Mouse (Mus musculus) frontal cortex, postnatal 10 days (tissue): ENCODE data around the gene Fkbp9.
"Not testable (repeated sequence)": the region's sequence is repeated elsewhere in the genome, so short reads cannot be mapped to it uniquely, and the experiment has no call there.

Experiments used
- DNase-seq, 2 experiments: peaks; one replicate each; pipeline ENCODE4 v3.0.0; 2022; ENCODE audit warnings: low spot score in 2 of 2, mixed read lengths in 1 of 2

The Fkbp9 gene

GRCm38 (mm10) chr6:56837621-56838020, 5.8 kb downstream of the Fkbp9 start:
- no peak for DNase-seq

DNA sequence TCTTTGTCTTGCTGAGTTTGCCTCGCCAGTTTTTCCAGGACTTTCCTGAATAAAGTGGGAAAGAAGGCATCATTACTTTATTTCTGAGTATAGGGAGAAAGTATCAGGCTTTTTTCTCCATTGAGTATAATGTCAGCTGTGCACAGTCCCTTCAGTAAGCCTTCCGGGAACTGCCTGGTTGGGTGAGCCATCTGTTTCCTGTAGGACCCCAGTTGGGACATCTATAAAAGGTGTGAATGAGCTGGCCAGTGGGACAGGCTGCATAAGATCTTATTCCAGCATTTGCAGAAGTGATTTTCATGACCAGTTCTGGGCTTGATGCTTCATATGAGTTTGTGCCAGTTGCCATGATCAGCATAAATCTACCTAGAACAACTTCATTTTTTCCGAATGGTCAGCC, 11.4 kb downstream of the Fkbp9 start:
- no peak for DNase-seq

DNA sequence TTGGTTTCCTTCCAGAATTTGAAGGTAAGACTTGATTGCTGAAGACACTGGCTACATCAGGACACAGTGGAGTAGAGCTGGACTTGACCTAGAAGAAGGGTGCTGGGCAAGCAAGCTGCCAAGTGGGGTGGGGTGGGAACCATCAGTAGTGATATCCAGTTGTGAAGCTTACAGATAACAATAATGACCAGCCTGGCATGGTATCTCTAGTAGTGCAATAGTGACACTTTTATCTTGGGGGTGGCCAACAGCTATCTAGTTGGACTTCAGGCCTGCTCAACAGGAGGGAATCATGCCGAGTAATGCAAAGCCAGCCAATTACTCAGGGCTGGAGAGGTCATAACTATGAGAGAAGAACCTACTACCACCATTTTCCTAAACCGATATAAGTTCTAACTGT, 12.5 kb downstream of the Fkbp9 start:
- DNase-seq, result no peak

DNA sequence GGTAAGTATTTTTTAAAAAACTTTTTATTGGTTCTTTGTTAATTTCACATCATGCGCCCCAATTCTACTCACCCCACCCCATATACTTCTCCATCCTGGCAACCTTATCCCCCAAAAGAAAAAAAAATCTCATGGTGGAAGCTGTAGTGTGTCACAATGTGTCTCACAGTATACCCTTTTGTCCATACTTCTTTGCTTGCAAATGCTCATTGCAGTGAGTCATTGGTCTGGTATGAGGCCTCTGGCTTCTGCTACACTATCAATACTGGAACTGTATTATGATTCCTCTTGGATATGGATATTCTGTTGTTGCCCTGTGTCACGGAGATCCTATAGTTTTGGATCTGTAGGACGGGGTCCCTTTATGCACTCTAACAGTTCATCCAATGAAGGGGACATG, 17.1 kb downstream of the Fkbp9 start:
- DNase-seq, result no peak

GRCm38 (mm10) chr6:56850315-56850714, 18.5 kb downstream of the Fkbp9 start:
- DNase-seq, result no peak

- DNase-seq, result no peak
Observed at GRCm38 (mm10) chr6:56854803-56855202, 22.9 kb downstream of the Fkbp9 start.

- DNase-seq, result no peak
Observed at GRCm38 (mm10) chr6:56856748-56857147, 24.9 kb downstream of the Fkbp9 start.

GRCm38 (mm10) chr6:56860205-56860848, 28.5 kb downstream of the Fkbp9 start:
- DNase-seq, result no peak

- not testable (repeated sequence) for DNase-seq
Observed at GRCm38 (mm10) chr6:56866899-56867298, 35.0 kb downstream of the Fkbp9 start.

DNA sequence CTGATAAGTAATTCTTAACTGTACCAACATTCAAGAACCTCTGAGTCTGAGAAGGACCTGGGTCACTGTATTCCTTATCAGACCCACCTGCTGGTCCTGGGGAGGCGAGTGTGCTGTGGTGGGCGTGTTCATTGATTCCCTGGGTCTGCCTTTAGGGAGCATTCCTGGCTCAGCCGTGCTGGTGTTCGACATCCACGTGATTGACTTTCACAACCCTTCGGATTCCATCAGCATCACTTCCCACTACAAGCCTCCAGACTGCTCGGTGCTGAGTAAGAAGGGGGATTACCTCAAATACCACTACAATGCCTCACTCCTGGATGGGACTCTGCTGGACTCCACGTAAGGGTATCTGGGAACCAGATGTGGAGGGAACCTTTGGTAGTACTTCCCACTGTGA, 36.7 kb downstream of the Fkbp9 start:
- no peak for DNase-seq

DNA sequence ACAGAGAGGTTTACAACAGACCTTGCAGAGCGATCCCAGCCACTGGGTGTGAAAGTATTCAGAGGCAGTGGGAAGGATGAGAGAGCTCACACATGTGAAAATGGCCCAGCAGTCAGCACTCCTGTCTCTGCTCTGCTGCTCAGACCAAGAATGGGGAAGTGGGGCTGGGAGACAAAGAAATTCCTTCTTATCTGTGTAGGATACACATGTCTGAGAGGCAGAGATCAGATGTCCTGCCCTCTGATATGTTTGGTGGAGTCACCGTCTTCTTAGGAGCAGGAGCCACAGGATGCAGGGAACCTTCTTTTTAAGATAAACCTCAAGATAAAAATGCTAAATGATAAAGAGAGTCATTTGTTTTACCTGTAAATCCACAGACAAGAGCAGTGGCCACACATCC, 38.2 kb downstream of the Fkbp9 start:
- no peak for DNase-seq

DNA sequence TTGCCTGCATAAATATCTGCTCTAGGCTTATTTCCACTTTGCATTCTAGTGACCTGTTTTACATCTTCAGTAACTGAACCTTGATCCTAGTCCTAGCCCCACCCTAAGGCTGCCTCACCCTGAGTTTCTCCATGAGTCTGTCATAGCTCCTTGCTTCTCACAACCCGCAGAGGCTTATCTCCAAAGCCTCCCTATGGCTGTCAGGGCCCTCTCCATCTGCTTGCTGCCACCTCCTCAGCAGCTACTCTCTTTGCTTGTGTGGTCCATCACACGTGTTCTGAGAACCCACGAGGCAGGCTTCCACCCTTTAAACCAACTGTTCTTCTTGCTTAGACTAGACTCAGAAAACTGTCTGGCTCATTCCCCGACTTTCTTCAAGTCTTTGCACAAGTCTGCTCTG, 45.0 kb downstream of the Fkbp9 start:
- DNase-seq, result no peak

DNA sequence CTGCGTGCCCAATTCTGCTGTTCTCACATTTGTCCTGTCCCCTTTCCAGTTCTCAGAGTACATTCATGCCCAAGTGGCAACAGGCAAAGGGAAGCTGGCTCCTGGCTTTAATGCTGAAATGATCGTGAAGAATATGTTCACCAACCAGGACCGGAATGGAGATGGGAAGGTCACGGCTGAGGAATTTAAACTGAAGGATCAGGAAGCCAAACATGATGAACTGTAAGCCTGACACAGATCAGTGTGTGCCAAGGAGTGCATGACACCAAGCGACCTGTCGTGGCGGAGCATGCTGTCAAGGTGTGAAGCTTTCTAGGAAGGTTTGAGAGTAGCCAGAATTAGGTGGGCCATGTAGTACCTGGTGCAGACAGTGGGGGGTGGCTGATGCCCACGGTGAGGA, 46.1 kb downstream of the Fkbp9 start:
- DNase-seq, result no peak

GRCm38 (mm10) chr6:56879352-56879955, 47.6 kb downstream of the Fkbp9 start:
- DNase-seq, result no peak

GRCm38 (mm10) chr6:56888561-56888960, 56.7 kb downstream of the Fkbp9 start:
- DNase-seq, result no peak

DNA sequence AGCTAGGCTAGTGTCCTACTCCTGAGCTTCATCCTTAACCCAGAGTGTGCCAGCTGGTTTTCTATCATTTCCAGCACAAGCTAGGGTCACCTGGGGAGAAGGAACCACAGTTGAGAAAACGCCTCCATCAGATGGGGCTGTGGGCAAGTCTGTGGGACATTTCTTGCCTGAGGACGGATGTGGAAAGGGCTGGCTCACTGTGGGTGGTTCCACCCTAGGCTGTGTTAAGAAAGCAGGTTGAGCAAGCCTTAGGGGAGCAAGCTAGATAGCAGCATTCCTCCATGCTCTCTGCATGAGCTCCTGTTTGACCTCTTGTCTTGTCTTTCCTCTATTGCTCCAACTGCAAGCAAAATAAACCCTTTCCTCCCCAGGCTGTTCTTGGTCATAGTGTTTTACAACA, 58.9 kb downstream of the Fkbp9 start:
- DNase-seq, result no peak

DNA sequence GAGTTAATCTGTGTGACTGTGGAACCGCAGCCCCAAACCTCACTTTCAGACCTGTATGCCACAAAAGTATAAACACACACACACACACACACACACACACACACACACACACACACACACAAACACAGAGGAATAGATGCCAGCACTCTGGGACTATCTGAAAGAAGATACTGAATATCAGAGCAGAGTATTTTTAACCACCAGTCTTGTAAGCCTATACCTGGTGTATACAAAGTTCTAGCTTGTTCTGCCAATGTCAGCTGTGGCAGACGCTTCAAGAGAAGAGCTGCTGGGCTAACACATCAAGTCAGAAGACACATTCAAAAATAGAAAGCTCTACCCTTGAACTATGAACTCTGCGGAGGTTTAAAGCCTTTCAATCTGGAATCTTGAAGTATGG, 67.7 kb downstream of the Fkbp9 start:
- DNase-seq, result no peak

DNA sequence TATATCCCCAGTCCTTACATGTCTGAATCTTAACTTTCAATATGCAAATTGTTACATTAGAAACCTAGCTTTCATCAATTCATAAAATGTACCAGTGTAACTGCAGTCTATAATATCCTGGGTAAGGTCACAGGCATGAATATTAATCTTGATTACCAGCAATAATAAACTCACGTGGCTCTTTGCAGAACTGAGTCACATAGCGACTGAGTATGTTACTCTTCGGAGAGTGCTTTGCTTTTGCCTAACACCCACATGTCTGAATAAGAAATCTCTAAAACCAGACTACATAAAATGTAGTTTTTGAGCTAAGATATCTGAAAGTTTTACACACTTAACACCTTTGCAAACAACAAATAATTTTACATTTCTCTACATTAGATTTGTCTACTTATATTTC, 69.5 kb downstream of the Fkbp9 start:
- DNase-seq, result no peak

DNA sequence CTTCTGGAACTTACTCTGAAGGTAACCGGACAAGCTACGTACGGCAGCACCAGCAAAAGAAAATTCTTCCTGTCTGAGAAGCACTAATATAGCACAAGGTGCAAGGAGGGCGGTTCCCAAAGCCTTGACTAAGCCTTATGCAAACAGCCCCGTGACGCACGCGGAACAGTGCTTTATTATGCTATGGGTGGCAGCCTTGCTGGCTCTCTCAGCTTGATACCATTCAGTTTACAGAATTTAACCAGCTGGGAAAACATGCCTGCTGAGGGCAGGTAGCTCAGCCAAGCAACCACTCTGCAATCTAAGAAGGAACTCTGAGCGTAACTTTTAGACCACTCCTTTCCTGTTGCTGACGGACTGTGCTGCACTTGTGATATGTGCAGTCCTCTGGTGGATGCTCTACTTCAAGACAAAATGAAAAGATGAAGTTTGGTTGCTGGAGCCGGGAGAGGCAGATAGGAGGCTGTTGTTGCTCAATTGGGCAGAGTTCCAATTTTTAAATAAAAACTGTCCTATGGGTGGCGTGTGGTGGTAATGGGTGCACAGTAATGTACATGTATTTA, 70.0 kb downstream of the Fkbp9 start:
- DNase-seq, result no peak

GRCm38 (mm10) chr6:56902606-56903520, 71.0 kb downstream of the Fkbp9 start:
- no peak for DNase-seq

DNA sequence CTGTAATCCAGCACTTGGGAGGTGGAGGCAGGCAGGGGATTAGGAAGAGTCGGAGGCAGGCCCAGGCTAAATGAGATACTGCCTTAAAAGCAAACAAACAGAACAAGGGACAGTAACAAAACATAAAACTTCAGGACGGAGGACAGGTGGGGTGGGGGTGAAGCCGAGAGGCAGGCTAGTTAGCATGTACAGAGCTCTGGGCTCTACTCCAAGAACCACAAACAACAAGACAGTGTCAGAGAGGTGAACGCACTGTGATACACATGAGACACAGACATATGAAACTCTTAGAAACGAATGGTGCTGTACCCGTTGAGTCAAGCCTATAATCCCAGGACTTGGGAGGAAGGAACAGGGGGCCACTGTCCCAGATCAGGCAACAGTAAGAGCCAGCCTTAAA, 72.0 kb downstream of the Fkbp9 start:
- no peak for DNase-seq

GRCm38 (mm10) chr6:56904330-56904729, 72.5 kb downstream of the Fkbp9 start:
- no peak for DNase-seq

DNA sequence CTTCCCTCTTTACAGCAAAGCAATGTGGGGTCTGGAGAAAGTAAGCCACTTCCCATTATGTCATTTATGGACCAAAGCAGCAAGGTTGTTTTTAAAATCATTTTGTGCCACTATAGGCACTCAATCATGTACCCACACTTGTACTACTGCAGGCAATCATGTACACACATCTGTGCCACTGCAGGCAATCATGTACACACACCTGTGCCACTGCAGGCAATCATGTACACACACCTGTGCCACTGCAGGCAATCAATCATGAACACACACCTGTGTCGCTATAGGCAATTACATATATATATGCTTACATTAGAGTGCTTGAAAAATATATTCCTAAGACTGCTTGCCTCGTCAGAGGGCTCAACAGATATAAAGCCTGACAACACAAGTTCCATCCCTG, 73.1 kb downstream of the Fkbp9 start:
- DNase-seq, result no peak
